Mouse (Mus musculus) kidney, adult 2 months (tissue): ENCODE data around the gene Atp1b3.

ENCODE experiments used
- CTCF ChIP-seq: fragments of 200-500 bp; conservative IDR thresholded peaks from 2 replicates; pipeline ENCODE4 v1.5.1; 2011; ENCODE audit warnings: low read depth, mild to moderate bottlenecking, control low read depth, low read length, moderate library complexity, mixed read lengths; ENCODE audit not compliant: insufficient read depth, insufficient read length
- POLR2A ChIP-seq: fragments of 200-500 bp; IDR thresholded peaks from one replicate; pipeline ENCODE4 v1.6.1; 2011; ENCODE audit warnings: low read depth, low read length, control low read depth

DNA sequence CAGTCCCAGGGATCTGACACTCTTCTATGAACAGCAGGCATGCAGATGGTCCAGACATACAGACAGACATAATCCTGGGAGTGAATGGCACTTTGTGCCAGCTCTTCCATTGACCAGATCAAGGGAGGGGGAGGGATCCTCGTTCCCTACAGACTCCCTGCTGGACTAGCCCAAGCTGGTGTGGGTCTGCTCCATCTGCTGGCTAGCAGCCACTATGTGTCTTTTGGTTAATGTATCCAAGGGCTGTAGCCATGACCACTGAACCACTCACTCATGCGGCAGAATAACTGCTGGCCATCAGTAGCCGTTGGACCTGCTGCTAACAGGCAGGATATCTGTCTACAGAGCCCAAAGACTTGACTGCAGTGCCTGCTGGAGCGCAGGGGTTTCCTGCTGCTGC lies 39.7 kb downstream of the Atp1b3 start:
- TF ChIP-seq POLR2A (no peak), CTCF (no peak)
